Mouse (Mus musculus) midbrain, embryonic 10.5 days (tissue): ENCODE data around the gene Cwc22. TPM values are rescaled to one million over a fixed set of nuclear protein-coding genes. Genes with fewer than 3 reads are reported as not detected.

Source experiments
- polyA plus RNA-seq: library from polyadenylated mRNA; unstranded; fragments of >200 nt; fragmentation: Nextera tagmentation; extraction: Ambion mirVana; gene quantifications from 2 replicates; pipeline ENCODE4 v1.2.1, GENCODE M21; 2016

Cwc22 gene
- polyA plus RNA-seq, 1 experiment from 2014 or later = 38.6 TPM

Other genes with a start within 250 kb of the Cwc22 start
- 1.5 and 1.6 TPM in 2 replicates for gene Zfp385b, start 126.7 kb downstream of the Cwc22 start, polyA plus RNA-seq